Mouse (Mus musculus) embryonic facial prominence, embryonic 13.5 days (tissue): ENCODE measurements around the gene Maff. TPM values are rescaled to one million over a fixed set of nuclear protein-coding genes. Genes with fewer than 3 reads are reported as not detected.

Experiments used
- ATAC-seq: fragments of 200-750 bp; cut with Nextera tagmentation; 2 replicates; pipeline ENCODE4 v1.8.0; 2017; ENCODE audit warnings: low read depth; ENCODE audit not compliant: insufficient number of reproducible peaks, insufficient read depth, low FRiP score, low TSS enrichment
- H3K27ac ChIP-seq: fragments of 300-500 bp; sonication (generic); 2 replicates; pipeline ENCODE4 v1.5.1; 2015; ENCODE audit warnings: moderate library complexity, mild to moderate bottlenecking, inconsistent platforms
- H3K27me3 ChIP-seq: fragments of 300-500 bp; sonication (generic); 2 replicates; pipeline ENCODE4 v1.6.1; 2015; ENCODE audit warnings: mild to moderate bottlenecking, inconsistent platforms
- H3K36me3 ChIP-seq: fragments of 300-500 bp; sonication (generic); 2 replicates; pipeline ENCODE4 v1.6.1; 2015; ENCODE audit warnings: mild to moderate bottlenecking, inconsistent platforms
- H3K4me1 ChIP-seq: fragments of 300-500 bp; sonication (generic); 2 replicates; pipeline ENCODE4 v1.6.1; 2015; ENCODE audit warnings: inconsistent platforms
- H3K4me2 ChIP-seq: fragments of 300-500 bp; sonication (generic); 2 replicates; pipeline ENCODE4 v1.6.1; 2015; ENCODE audit warnings: moderate library complexity, mild to moderate bottlenecking, inconsistent platforms
- H3K4me3 ChIP-seq: fragments of 300-500 bp; sonication (generic); 2 replicates; pipeline ENCODE4 v1.5.1; 2015; ENCODE audit warnings: mild to moderate bottlenecking, inconsistent platforms
- H3K9ac ChIP-seq: fragments of 300-500 bp; sonication (generic); 2 replicates; pipeline ENCODE4 v1.6.1; 2015; ENCODE audit warnings: mild to moderate bottlenecking, inconsistent platforms
- H3K9me3 ChIP-seq: fragments of 300-500 bp; sonication (generic); 2 replicates; pipeline ENCODE4 v1.6.1; 2016; ENCODE audit warnings: inconsistent platforms
- WGBS: fragments of 180-500 bp; shearing (Covaris S2); methylation state at CpG from one replicate; pipeline ENCODE4 v1.1.7; 2015; ENCODE audit warnings: mixed read lengths; 5-methylcytosine and 5-hydroxymethylcytosine counted together
- polyA plus RNA-seq: library from polyadenylated mRNA; unstranded; fragments of >200 nt; fragmentation: Nextera tagmentation; extraction: Ambion mirVana; gene quantifications from 2 replicates; pipeline ENCODE4 v1.2.1, GENCODE M21; 2015

Maff gene
- polyA plus RNA-seq, 1 experiment from 2014 or later = 2.8 TPM

- Histone ChIP-seq H3K36me3 (peaks cover 11% of the 10 kb centered on the region; the same call in 1 of the 2 replicates), H3K9ac (no peak overlapping the region), H3K9me3 (no peaks in the 10 kb centered on the region; the same call in 1 of the 2 replicates), H3K4me1 (peaks cover 46% of the 10 kb centered on the region), H3K27me3 (no peaks in the 10 kb centered on the region), H3K4me3 (no peak overlapping the region), H3K4me2 (no peak overlapping the region), H3K27ac (no peak overlapping the region)
- no peak for ATAC-seq
- WGBS = 75% methylated on average over 7 of the region's 7 CpGs
Observed at GRCm38 (mm10) chr15:79387611-79388010, 41.2 kb downstream of the Maff start.

GRCm38 (mm10) chr15:79388171-79388570, 41.8 kb downstream of the Maff start:
- Histone ChIP-seq H3K27ac (peak overlapping the region; percentile 56; the same call in 1 of the 2 replicates), H3K4me1 (peaks cover 52% of the 10 kb centered on the region), H3K9me3 (no peaks in the 10 kb centered on the region; the same call in 1 of the 2 replicates), H3K36me3 (peaks cover 11% of the 10 kb centered on the region; the same call in 1 of the 2 replicates), H3K9ac (0 out of 2 replicates have a peak overlapping the region, but pooled peaks have one; percentile 11), H3K4me3 (no peak overlapping the region), H3K4me2 (no peak overlapping the region), H3K27me3 (no peaks in the 10 kb centered on the region)
- no peak for ATAC-seq
- WGBS = 64% methylated on average over 6 of the region's 6 CpGs

GRCm38 (mm10) chr15:79390434-79390833, 44.0 kb downstream of the Maff start:
- H3K9me3 ChIP-seq = no peaks in the 10 kb centered on the region
- no peak for ATAC-seq
- H3K27me3 ChIP-seq = no peaks in the 10 kb centered on the region
- no peak overlapping the region for H3K4me3 ChIP-seq
- 79% methylated on average over 6 of the region's 6 CpGs for whole genome bisulfite sequencing
- peaks cover 74% of the 10 kb centered on the region for H3K4me1 ChIP-seq
- no peak overlapping the region for H3K4me2 ChIP-seq
- H3K27ac ChIP-seq = no peak overlapping the region
- peaks cover 2% of the 10 kb centered on the region; the same call in 1 of the 2 replicates for H3K36me3 ChIP-seq
- no peak overlapping the region for H3K9ac ChIP-seq

- ATAC-seq = no peak
- no peak overlapping the region for H3K4me2 ChIP-seq
- no peaks in the 10 kb centered on the region for H3K27me3 ChIP-seq
- H3K4me1 ChIP-seq = peaks cover 80% of the 10 kb centered on the region
- H3K36me3 ChIP-seq = peaks cover 3% of the 10 kb centered on the region
- peak overlapping the region; percentile 8; the same call in 1 of the 2 replicates for H3K27ac ChIP-seq
- H3K9ac ChIP-seq = peak overlapping the region; percentile 41; the same call in 1 of the 2 replicates
- WGBS = 42% methylated on average over 7 of the region's 7 CpGs
- H3K9me3 ChIP-seq = no peaks in the 10 kb centered on the region
- H3K4me3 ChIP-seq = no peak overlapping the region
Observed at GRCm38 (mm10) chr15:79391447-79392093, 45.1 kb downstream of the Maff start.

GRCm38 (mm10) chr15:79392527-79392926, 46.1 kb downstream of the Maff start:
- 87% methylated on average over 5 of the region's 5 CpGs for WGBS
- Histone ChIP-seq H3K4me1 (peaks cover 80% of the 10 kb centered on the region), H3K9ac (no peak overlapping the region)

GRCm38 (mm10) chr15:79393101-79393500, 46.7 kb downstream of the Maff start:
- WGBS = 87% methylated on average over 6 of the region's 6 CpGs
- Histone ChIP-seq H3K9ac (no peak overlapping the region), H3K27ac (no peak overlapping the region; the same call in 1 of the 2 replicates)

More at GRCm38 (mm10) chr15:79392527-79392926, 46.1 kb downstream of the Maff start:
- Histone ChIP-seq H3K27ac (no peak overlapping the region; the same call in 1 of the 2 replicates), H3K9me3 (no peaks in the 10 kb centered on the region), H3K27me3 (no peaks in the 10 kb centered on the region), H3K4me3 (no peak overlapping the region), H3K36me3 (peaks cover 12% of the 10 kb centered on the region), H3K4me2 (no peak overlapping the region)
- no peak for ATAC-seq

GRCm38 (mm10) chr15:79394842-79395241, 48.4 kb downstream of the Maff start:
- Histone ChIP-seq H3K4me3 (no peak overlapping the region), H3K4me1 (peaks cover 74% of the 10 kb centered on the region), H3K9ac (no peak overlapping the region), H3K27ac (no peak overlapping the region), H3K27me3 (no peaks in the 10 kb centered on the region), H3K9me3 (no peaks in the 10 kb centered on the region), H3K36me3 (peaks cover 20% of the 10 kb centered on the region), H3K4me2 (no peak overlapping the region)
- 54% methylated on average over 4 of the region's 4 CpGs for WGBS
- no peak for ATAC-seq

More at GRCm38 (mm10) chr15:79393101-79393500, 46.7 kb downstream of the Maff start:
- Histone ChIP-seq H3K4me1 (peaks cover 80% of the 10 kb centered on the region), H3K36me3 (peaks cover 14% of the 10 kb centered on the region), H3K4me2 (no peak overlapping the region), H3K9me3 (no peaks in the 10 kb centered on the region), H3K4me3 (no peak overlapping the region), H3K27me3 (no peaks in the 10 kb centered on the region)
- ATAC-seq = no peak

- H3K4me2 ChIP-seq = no peak overlapping the region
- peaks cover 20% of the 10 kb centered on the region for H3K36me3 ChIP-seq
- no peak overlapping the region for H3K4me3 ChIP-seq
- no peak overlapping the region for H3K27ac ChIP-seq
- H3K9me3 ChIP-seq = no peaks in the 10 kb centered on the region
- 81% methylated on average over 6 of the region's 6 CpGs for WGBS
- H3K9ac ChIP-seq = peak overlapping the region; percentile 40; the same call in 1 of the 2 replicates
- H3K27me3 ChIP-seq = no peaks in the 10 kb centered on the region
- ATAC-seq = no peak
- H3K4me1 ChIP-seq = peaks cover 75% of the 10 kb centered on the region
Observed at GRCm38 (mm10) chr15:79395281-79395680, 48.9 kb downstream of the Maff start.

GRCm38 (mm10) chr15:79396736-79397135, 50.3 kb downstream of the Maff start:
- Histone ChIP-seq H3K9me3 (no peaks in the 10 kb centered on the region), H3K4me3 (no peak overlapping the region), H3K4me1 (peaks cover 75% of the 10 kb centered on the region), H3K9ac (no peak overlapping the region), H3K4me2 (no peak overlapping the region), H3K27me3 (no peaks in the 10 kb centered on the region), H3K36me3 (peaks cover 20% of the 10 kb centered on the region), H3K27ac (no peak overlapping the region)
- WGBS = 87% methylated on average over 11 of the region's 11 CpGs
- ATAC-seq = no peak

- Histone ChIP-seq H3K27ac (no peak overlapping the region), H3K27me3 (no peaks in the 10 kb centered on the region), H3K9me3 (no peaks in the 10 kb centered on the region), H3K36me3 (peaks cover 20% of the 10 kb centered on the region), H3K4me3 (no peak overlapping the region), H3K4me2 (no peak overlapping the region; the same call in 1 of the 2 replicates), H3K4me1 (peaks cover 63% of the 10 kb centered on the region), H3K9ac (0 out of 2 replicates have a peak overlapping the region, but pooled peaks have one; percentile 36)
- no peak for ATAC-seq
- WGBS = 79% methylated on average over 14 of the region's 14 CpGs
Observed at GRCm38 (mm10) chr15:79399231-79400052, 53.0 kb downstream of the Maff start.

GRCm38 (mm10) chr15:79400134-79400974, 53.9 kb downstream of the Maff start:
- Histone ChIP-seq H3K9me3 (no peaks in the 10 kb centered on the region), H3K36me3 (peaks cover 20% of the 10 kb centered on the region), H3K27ac (peak overlapping the region; percentile 60; the same call in 1 of the 2 replicates), H3K27me3 (no peaks in the 10 kb centered on the region), H3K4me1 (peaks cover 55% of the 10 kb centered on the region), H3K9ac (peak overlapping the region; percentile 64), H3K4me2 (peak overlapping the region; percentile 80), H3K4me3 (peak overlapping the region; percentile 86; the same call in 1 of the 2 replicates)
- no peak for ATAC-seq
- 40% methylated on average over 6 of the region's 6 CpGs for WGBS
